22 mouse cellular contexts compared by ENCODE assay signal in genomic region chr10:23600701-23601100, GRCm38 (mm10).
DNase-seq lines count a peak whose midpoint lies in the region; ATAC-seq and TF ChIP-seq lines count a peak whose summit lies in the region.
"Had no signal": no experiment of that assay in that cellular context is flagged by ENCODE, and none has a peak within 500 bp of the region (broad histone marks: within the 10 kb centered on the region; RNA-seq: fewer than 3 reads in every experiment).

No protein-coding gene starts in this region.

- H3K9me3 ChIP-seq in kidney, embryonic 14.5 days (ENCODE audit: control insufficient read depth, low read length): no peaks in the 10 kb centered on the region
- H3K9me3 ChIP-seq in CH12.LX (replicated peaks; ENCODE audit: low read length): no peaks in the 10 kb centered on the region
- no peaks in the 10 kb centered on the region for H3K9me3 ChIP-seq in limb, embryonic 14.5 days (ENCODE audit: control insufficient read depth, low read length)
- no peaks in the 10 kb centered on the region for H3K9me3 ChIP-seq in hindbrain, embryonic 10.5 days
- H3K9me3 ChIP-seq in hindbrain, postnatal 0 days (ENCODE audit: low read length): no peaks in the 10 kb centered on the region
- H3K9me3 ChIP-seq: forebrain, embryonic 12.5 days; heart, embryonic 13.5 days; midbrain, embryonic 12.5 days had no signal

- no peaks in the 10 kb centered on the region for H3K79me2 ChIP-seq in CH12.LX (replicated peaks; ENCODE audit: control insufficient read depth, extremely low read depth, insufficient read depth, poor library complexity, severe bottlenecking)

- H3K27ac ChIP-seq in kidney, embryonic 14.5 days (ENCODE audit: low read depth, low read length): no peak overlapping the region
- H3K27ac ChIP-seq in CH12.LX (ENCODE audit: insufficient read depth, low read depth): no peak overlapping the region
- H3K27ac ChIP-seq in limb, embryonic 14.5 days (replicated peaks; ENCODE audit: low read depth, low read length): 0 out of 2 replicates have a peak overlapping the region, but pooled peaks have one; percentile 26
- H3K27ac ChIP-seq in hindbrain, embryonic 10.5 days: no peak overlapping the region
- H3K27ac ChIP-seq in hindbrain, postnatal 0 days: no peak overlapping the region
- H3K27ac ChIP-seq: forebrain, embryonic 12.5 days; heart, embryonic 13.5 days; macrophage; midbrain, embryonic 12.5 days had no signal

- in situ Hi-C loops in CH12.LX (cut with MboI; ENCODE audit: low pct_ligation_motif_present, low pct_unique_long_range_greater_than_20kb, low sequenced_read_pairs): loop anchor here (25.0 kb wide), 1 partner anchor 463 kb away; no protein-coding TSS in a partner anchor

- TF ChIP-seq RAD21 in CH12.LX (IDR thresholded peaks at IDR 0.05; ENCODE audit: low read depth, low read length): no peak

- ATAC-seq in kidney, embryonic 14.5 days (ENCODE audit: low FRiP score, low TSS enrichment): 0 out of 2 replicates have a peak, but pooled peaks have one; percentile 52
- no peak for ATAC-seq in limb, embryonic 14.5 days (ENCODE audit: low FRiP score, low read depth)
- no peak for ATAC-seq in hindbrain, postnatal 0 days
- ATAC-seq: activated CD4-positive, CD25-positive, alpha-beta regulatory T cell, adult 4 months had no signal

- H3K9ac ChIP-seq in kidney, embryonic 14.5 days (ENCODE audit: low read depth, low read length): no peak overlapping the region
- no peak overlapping the region for H3K9ac ChIP-seq in CH12.LX (ENCODE audit: insufficient read depth, low read depth)
- no peak overlapping the region for H3K9ac ChIP-seq in limb, embryonic 14.5 days (ENCODE audit: low read depth, low read length, severe bottlenecking)
- no peak overlapping the region for H3K9ac ChIP-seq in hindbrain, postnatal 0 days (replicated peaks; ENCODE audit: low read length)
- H3K9ac ChIP-seq: forebrain, embryonic 12.5 days; heart, embryonic 13.5 days; midbrain, embryonic 12.5 days had no signal

- no peaks in the 10 kb centered on the region for H3K27me3 ChIP-seq in kidney, embryonic 14.5 days (ENCODE audit: control insufficient read depth, insufficient read depth, low read length)
- H3K27me3 ChIP-seq in CH12.LX (replicated peaks): no peaks in the 10 kb centered on the region
- no peaks in the 10 kb centered on the region for H3K27me3 ChIP-seq in limb, embryonic 14.5 days (ENCODE audit: control insufficient read depth, insufficient read depth, low read length)
- H3K27me3 ChIP-seq in hindbrain, embryonic 10.5 days (ENCODE audit: insufficient read depth, poor library complexity, severe bottlenecking): no peaks in the 10 kb centered on the region
- no peaks in the 10 kb centered on the region for H3K27me3 ChIP-seq in hindbrain, postnatal 0 days (ENCODE audit: insufficient read depth, low read length)
- H3K27me3 ChIP-seq: forebrain, embryonic 12.5 days; heart, embryonic 13.5 days; midbrain, embryonic 12.5 days had no signal

- H3K4me2 ChIP-seq in kidney, embryonic 14.5 days (replicated peaks; ENCODE audit: low read depth, low read length): no peak overlapping the region
- H3K4me2 ChIP-seq in CH12.LX (ENCODE audit: insufficient read depth, low read depth, poor library complexity, severe bottlenecking): no peak overlapping the region
- H3K4me2 ChIP-seq in limb, embryonic 14.5 days (replicated peaks; ENCODE audit: low read depth, low read length, severe bottlenecking): no peak overlapping the region
- H3K4me2 ChIP-seq in hindbrain, postnatal 0 days (ENCODE audit: low read depth, low read length): no peak overlapping the region
- H3K4me2 ChIP-seq: forebrain, embryonic 12.5 days; heart, embryonic 13.5 days; liver, embryonic 11.5 days; midbrain, embryonic 12.5 days had no signal

- WGBS in kidney, embryonic 14.5 days: 22% methylated on average over 5 of the region's 5 CpGs
- WGBS in limb, embryonic 14.5 days: 12% methylated on average over 5 of the region's 5 CpGs
- 41% methylated on average over 5 of the region's 5 CpGs for WGBS in hindbrain, embryonic 10.5 days
- 32% methylated on average over 5 of the region's 5 CpGs for WGBS in hindbrain, postnatal 0 days

- no peak for DNase-seq in kidney, postnatal 36 days
- DNase-seq in CH12.LX (ENCODE audit: extremely low read depth) (no peak), adipocyte (ENCODE audit: low spot score) (peak; percentile 6)
- no peak for DNase-seq in limb, embryonic 14.5 days (ENCODE audit: low spot score)
- DNase-seq in hindbrain, embryonic 10.5 days (ENCODE audit: low spot score): no peak
- no peak for DNase-seq in adrenal gland, postnatal 25 days
- DNase-seq in hindbrain, postnatal 0 days (ENCODE audit: low spot score): no peak
- DNase-seq: adrenal gland, postnatal 14 days; cerebellum, adult 18-20 months; heart, adult 11 months; heart, postnatal 4 days; kidney, adult 11 months; kidney, postnatal 10 days; lung, adult 2 months; right cerebral cortex, postnatal 25 days had no signal

- dilution Hi-C loops in CH12.LX (cut with MboI; ENCODE audit: extremely low pct_ligation_motif_present, extremely low pct_unique_long_range_greater_than_20kb, low sequenced_read_pairs): no loop called here

- no peaks in the 10 kb centered on the region for H3K4me1 ChIP-seq in kidney, embryonic 14.5 days (ENCODE audit: control insufficient read depth, insufficient read depth, low read length)
- no peaks in the 10 kb centered on the region for H3K4me1 ChIP-seq in CH12.LX (ENCODE audit: control insufficient read depth in 1 of 2, insufficient read depth in 2 of 2)
- peaks cover 21% of the 10 kb centered on the region for H3K4me1 ChIP-seq in limb, embryonic 14.5 days (ENCODE audit: control insufficient read depth, insufficient read depth, low read length)
- peaks cover 15% of the 10 kb centered on the region; the same call in 1 of the 2 replicates for H3K4me1 ChIP-seq in hindbrain, embryonic 10.5 days (replicated peaks)
- no peaks in the 10 kb centered on the region for H3K4me1 ChIP-seq in hindbrain, postnatal 0 days (ENCODE audit: insufficient read depth, low read length)
- H3K4me1 ChIP-seq: heart, embryonic 13.5 days had no signal

- TF ChIP-seq CTCF in CH12.LX (conservative IDR thresholded peaks at IDR 0.05 in 1 of 2, IDR thresholded peaks at IDR 0.05 in 1 of 2; ENCODE audit: low read depth in 2 of 2, low read length in 2 of 2): no peak
- TF ChIP-seq CTCF in hindbrain, postnatal 0 days (IDR thresholded peaks at IDR 0.05; ENCODE audit: low read depth): no peak

- TF ChIP-seq POLR2A in CH12.LX (IDR thresholded peaks at IDR 0.05; ENCODE audit: low read depth, low read length): no peak
- TF ChIP-seq POLR2A in limb, embryonic 14.5 days (IDR thresholded peaks at IDR 0.05; ENCODE audit: borderline replicate concordance, extremely low read depth, insufficient read depth, insufficient read length): no peak

- H3K4me3 ChIP-seq in kidney, embryonic 14.5 days (ENCODE audit: low read length): no peak overlapping the region
- no peak overlapping the region for H3K4me3 ChIP-seq in CH12.LX (replicated peaks in 1 of 3; ENCODE audit: low read depth in 2 of 3, low read length in 2 of 3, poor library complexity in 1 of 3)
- no peak overlapping the region for H3K4me3 ChIP-seq in limb, embryonic 14.5 days (replicated peaks; ENCODE audit: low read length)
- H3K4me3 ChIP-seq in hindbrain, embryonic 10.5 days: no peak overlapping the region
- H3K4me3 ChIP-seq in hindbrain, postnatal 0 days (ENCODE audit: low read length): no peak overlapping the region
- H3K4me3 ChIP-seq: forebrain, embryonic 12.5 days; heart, embryonic 13.5 days; midbrain, embryonic 12.5 days had no signal

- no peaks in the 10 kb centered on the region for H3K36me3 ChIP-seq in kidney, embryonic 14.5 days (ENCODE audit: control insufficient read depth, insufficient read depth, low read length)
- no peaks in the 10 kb centered on the region for H3K36me3 ChIP-seq in CH12.LX (replicated peaks in 1 of 2; ENCODE audit: control insufficient read depth in 1 of 2, insufficient read depth in 1 of 2, low read length in 1 of 2)
- no peaks in the 10 kb centered on the region for H3K36me3 ChIP-seq in limb, embryonic 14.5 days (ENCODE audit: control insufficient read depth, insufficient read depth, low read length)
- H3K36me3 ChIP-seq in hindbrain, embryonic 10.5 days: no peaks in the 10 kb centered on the region
- H3K36me3 ChIP-seq in hindbrain, postnatal 0 days (ENCODE audit: insufficient read depth, low read length): no peaks in the 10 kb centered on the region
- H3K36me3 ChIP-seq: forebrain, embryonic 12.5 days; heart, embryonic 13.5 days; midbrain, embryonic 12.5 days had no signal

- no peak for TF ChIP-seq EP300 in CH12.LX (IDR thresholded peaks at IDR 0.05; ENCODE audit: low read length)

TF ChIP-seq in CH12.LX, 34 proteins besides CTCF, POLR2A, EP300 and RAD21:
- TF ChIP-seq SIN3A (IDR thresholded peaks at IDR 0.05; ENCODE audit: low read length): no peak
- no peak for TF ChIP-seq TCF12 (IDR thresholded peaks at IDR 0.05; ENCODE audit: low read depth, low read length)
- TF ChIP-seq MAFK (IDR thresholded peaks at IDR 0.05; ENCODE audit: insufficient replicate concordance, low read length): 0 out of 2 replicates have a peak, but pooled peaks have one; percentile 28
